Mouse (Mus musculus) adrenal gland, adult 8-10 months (tissue): ENCODE measurements around the gene Rag1. TPM values are rescaled to one million over a fixed set of nuclear protein-coding genes. Genes with fewer than 3 reads are reported as not detected.

Experiments used
- DNase-seq: peaks from one replicate; pipeline ENCODE4 v3.0.0; 2022
- total RNA-seq, 4 experiments: library from RNA; stranded (reverse); gene quantifications; 2 replicates each; pipeline ENCODE4 v1.2.4; 2022

Gene Rag1
- total RNA-seq, 4 experiments from 2014 or later: 0.03 to 0.07 TPM; not detected in 2

GRCm38 (mm10) chr2:101638979-101639839 is 10.1 kb downstream of the Rag1 start:
- no peak for DNase-seq

DNA sequence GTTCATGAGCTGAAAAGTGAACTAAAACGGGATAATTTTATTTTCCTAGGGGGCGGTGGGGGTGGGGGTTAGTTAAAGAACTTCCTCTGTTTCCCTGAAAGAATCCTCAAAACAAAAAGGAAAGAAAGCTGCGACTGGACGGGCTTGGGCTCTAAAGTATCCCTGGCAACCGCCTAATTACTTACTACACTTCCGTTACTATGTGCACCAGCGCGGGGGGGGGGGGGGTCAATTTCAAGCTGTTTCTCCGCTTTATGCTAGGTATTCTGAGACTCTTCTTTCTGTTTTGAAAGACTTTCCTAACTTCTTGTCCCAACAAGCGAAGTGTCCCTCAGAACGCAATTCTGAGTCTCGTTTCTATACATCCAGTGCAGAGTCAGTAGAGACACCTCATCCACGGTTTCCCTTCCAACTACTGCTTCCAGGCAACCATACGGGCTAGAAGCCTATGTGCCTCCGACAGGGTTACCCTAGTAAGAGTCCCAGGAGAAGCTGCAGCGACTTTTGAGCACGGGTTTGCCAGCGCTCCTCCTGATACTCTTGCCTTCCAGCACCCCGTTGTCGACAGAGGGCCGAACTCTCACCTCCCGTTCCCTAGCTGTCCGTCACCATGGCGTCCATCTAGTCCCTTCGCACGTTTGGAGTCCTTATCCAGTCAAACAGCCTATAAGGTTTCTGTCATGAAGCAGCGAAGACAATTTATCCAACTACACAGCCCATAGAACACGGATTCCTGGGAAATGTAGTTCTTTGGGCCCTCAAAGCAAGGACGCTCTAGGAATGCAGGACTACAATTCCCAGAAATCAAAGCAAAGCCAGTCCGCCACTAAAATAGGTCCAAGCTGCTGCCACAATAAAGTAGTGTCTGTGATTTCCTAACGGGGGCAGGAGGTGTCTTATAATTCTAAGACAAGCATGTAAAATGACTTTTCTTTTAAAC is 20.7 kb downstream of the Rag1 start:
- DNase-seq: peak; percentile 85

DNA sequence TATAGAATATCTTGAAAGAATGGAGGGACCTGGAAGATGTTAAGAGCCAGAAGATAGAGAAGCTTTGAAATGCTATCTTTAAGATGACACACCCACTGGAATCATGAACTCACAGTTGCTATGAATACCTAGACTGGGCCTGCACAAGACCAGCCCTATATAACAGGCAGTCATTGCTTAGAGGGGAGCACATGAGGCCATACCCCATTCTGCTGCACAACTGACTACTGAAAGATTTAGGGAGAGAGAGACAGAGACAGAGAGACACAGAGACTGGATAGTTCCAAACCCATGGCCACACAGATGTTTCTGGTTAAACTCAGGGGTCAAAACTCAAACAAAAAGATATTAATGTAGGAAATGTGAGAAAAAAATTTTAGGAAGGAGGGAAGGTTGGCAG is 22.1 kb downstream of the Rag1 start:
- DNase-seq: no peak

GRCm38 (mm10) chr2:101624526-101624925 is 24.8 kb downstream of the Rag1 start, which contains the start of gene Rag2:
TSS of gene Rag2 (plus strand) at chr2:101624718.
- DNase-seq: no peak

DNA sequence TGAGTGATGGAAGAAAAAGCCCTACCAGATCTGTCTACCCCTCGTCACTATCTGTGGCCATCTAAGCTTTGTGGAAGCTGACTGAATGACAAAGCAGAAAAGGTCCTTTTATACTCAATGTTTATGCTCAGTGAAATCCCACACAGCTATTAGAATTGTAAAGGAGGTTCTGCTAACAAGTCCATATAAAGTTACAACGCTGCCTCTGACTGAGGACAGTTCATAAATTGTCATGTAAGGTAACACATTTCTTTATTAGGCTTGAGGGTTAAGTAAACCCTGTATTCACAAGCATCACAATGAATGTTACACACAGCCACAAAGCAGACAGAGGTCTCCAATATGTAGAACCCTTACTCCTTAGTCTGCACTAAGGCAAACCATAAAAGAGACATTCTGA is 25.3 kb downstream of the Rag1 start:
- no peak for DNase-seq

DNA sequence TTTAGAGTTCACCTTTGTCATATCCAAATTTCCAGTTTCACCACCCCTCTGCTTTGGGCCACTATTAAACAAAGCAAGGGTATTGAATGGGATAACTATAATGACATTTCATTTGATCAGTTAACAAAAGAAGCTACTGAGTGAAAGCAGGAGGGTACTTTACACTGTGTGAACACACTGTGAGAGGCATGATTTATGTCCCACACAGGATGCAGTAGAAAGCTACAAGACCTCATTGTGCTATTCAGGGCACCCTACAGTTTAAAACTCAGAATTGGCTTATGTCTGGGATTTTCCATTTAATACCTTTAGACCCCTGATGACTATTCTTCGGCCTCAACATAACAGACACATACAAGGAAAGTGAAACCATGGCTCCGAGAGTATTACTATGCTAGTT is 26.3 kb downstream of the Rag1 start:
- no peak for DNase-seq

- no peak for DNase-seq
Observed at GRCm38 (mm10) chr2:101621611-101622010, 27.7 kb downstream of the Rag1 start.

GRCm38 (mm10) chr2:101620899-101621298 is 28.4 kb downstream of the Rag1 start:
- no peak for DNase-seq

DNA sequence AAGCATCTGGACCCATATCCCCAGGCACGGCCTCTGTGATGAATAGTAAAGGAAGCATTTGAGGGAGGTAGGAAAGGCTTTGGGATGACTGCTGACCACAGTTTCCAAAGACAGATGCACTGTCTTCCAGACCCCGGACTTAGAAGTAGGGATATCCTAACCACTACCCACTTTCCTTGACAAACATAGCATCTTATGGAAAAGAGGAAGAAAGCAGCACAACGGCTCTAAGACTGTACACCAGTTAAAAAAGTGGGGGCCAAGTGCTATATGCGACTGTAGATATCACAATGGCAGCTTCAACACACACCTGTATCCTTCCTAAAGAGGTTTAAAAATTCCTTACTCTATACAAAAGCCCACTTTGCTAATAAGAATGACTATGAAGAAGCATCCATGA is 30.9 kb downstream of the Rag1 start:
- no peak for DNase-seq

DNA sequence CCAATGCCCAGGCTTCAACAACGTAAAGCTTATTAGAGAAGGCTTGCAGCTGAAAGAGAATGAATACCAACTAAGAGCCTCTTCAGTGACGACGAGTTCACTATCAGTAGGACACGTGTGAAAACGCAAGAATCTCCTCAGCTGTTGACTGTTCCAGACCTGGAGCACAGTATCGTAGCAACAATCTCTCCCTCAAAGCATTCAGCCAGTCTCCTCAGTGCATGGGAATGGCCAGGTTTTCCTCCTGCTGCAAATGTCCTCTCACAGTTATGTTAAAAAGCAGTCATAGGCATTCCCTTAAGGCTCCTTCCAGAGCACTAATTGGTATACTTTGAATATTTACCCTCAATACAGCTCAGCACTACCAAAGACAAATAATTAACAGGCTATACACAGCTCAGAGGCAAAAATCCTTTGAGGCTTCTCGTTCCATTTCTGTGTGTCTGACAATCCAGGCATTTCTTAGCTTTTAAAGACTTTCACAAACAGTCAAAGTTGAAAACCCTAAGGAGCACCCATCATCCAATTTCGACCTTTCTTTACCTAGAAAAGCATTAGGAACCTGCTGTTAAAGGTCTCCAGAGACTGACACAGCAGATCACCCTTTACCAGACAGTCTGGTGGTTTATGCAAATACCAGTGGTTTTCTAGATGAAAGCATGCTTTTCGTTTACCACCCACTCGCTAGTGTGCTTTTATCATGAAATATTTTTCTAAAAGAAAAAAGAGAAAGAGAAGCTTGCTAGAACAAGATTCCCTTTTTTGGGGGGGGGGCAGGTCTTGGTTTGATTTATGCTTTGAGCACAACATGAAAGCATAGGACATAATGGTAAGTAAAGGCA is 33.6 kb downstream of the Rag1 start:
- no peak for DNase-seq

DNA sequence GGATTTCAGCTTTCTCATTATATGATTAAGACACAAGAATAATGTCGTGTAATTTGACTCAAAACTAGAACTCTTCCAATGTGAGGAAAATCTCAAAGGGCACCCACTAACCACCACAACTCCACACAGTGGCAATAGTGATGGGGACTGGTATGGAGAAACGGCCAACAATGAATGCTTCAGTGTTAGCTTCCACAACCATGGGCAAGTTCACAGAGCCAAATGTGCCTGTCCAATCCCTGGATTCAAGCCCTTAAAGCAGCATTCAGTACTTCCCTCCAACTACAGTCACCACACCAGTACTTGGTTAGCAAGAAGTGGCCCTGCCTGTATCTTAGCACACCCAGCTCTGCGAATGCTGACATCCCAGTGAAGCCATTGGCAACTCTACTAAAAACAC is 38.4 kb downstream of the Rag1 start:
- DNase-seq: no peak

- DNase-seq: no peak
Observed at GRCm38 (mm10) chr2:101608232-101608894, 40.9 kb downstream of the Rag1 start.

GRCm38 (mm10) chr2:101603099-101603498 is 46.2 kb downstream of the Rag1 start:
- DNase-seq: no peak

DNA sequence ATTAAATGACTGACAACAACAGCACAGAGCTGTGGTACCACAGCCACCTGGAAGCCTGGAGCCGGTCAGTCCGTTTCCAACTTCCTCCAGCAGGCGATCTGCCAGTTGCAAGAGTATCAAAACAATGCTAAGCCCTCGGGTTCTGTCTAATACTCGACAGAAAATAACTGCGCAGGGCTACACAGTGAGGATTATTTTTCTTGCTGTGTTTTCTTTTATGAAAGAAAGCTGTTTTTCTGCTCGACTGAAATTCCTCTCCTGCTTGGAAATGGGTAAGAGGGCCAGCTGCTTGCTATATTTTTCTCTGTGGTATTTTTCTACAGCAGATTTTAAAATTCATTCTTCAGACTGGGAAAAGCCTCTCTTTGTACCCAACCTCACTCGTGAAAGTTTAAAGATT is 48.6 kb downstream of the Rag1 start:
- DNase-seq: no peak

GRCm38 (mm10) chr2:101598190-101599181 is 50.8 kb downstream of the Rag1 start:
- no peak for DNase-seq

DNA sequence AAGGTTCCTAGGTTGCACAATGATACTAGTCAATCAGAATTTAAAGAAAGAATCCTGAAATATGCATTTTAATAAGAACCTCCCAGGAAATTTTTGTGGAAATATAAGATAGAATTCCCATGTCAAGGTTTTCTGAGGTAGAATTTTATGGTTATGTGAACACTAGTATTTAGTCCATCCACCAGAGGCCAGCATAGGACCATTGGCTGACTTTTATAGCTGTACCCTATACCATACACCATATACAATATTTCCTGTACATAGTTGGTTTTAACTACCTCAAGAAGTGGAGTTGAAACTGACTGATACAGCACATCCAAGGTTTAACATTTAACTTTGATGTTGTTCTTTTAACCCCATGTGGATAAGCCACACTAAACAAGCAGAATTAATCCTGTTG is 52.1 kb downstream of the Rag1 start:
- no peak for DNase-seq

GRCm38 (mm10) chr2:101594681-101595080 is 54.6 kb downstream of the Rag1 start:
- DNase-seq: no peak

- no peak for DNase-seq
Observed at GRCm38 (mm10) chr2:101592886-101593285, 56.4 kb downstream of the Rag1 start.

DNA sequence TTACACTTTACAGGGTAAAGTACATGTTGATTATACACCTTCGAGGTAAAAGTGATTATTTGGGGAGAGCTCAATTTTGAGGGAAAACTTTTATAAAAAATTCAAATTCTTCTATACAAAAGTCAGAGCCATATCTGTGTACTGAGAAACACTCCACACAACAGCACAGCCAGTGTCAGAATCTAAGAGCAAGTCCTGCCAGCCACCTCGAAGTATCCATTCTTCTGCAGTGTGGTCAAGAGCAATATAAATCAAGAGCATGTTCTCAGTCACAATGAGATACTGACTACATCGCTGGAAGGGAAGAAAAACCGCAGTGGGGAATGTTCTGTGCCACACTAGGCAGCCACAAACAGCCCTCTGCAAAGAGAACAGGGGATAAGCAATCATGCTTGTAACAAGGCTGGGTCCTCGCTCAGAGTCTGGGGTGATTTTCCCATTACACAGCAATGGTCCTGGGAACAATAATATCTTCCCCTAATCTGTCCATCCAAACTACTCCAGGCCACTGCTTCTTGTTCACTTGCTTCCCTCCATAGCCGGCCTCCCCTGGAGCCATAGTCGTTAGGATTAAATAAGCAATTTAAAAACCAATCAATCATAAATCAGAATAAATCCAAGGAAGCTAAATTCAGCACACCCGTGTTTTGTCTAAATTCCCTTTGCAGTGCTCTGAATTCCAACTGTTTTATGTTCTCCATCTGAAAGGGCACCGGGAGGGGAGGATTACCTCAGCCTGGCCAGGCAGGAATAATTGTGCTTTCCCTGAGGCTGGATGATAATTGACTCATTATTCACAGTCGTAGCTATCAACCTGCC is 57.1 kb downstream of the Rag1 start:
- no peak for DNase-seq

DNA sequence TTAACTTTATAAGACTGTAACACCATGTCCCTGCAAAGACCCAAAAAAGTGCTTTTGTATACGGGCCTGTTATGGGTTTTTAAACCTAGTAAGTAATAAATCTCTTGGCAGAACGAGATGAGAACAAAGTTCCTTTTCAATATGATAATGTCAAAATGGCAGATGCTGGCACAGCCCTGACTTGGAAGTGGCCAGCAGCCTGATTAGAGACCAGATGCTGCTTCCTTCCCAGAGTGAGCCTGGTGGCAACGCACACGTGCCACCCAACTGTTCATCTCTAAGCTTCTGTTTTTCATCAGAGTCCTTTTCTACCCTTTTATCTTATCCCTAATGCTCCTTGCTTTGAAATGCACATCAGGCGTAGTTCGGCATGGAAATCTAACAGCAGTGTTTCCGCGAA is 57.9 kb downstream of the Rag1 start:
- DNase-seq: no peak
